Mouse (Mus musculus) embryonic facial prominence, embryonic 13.5 days (tissue): ENCODE data around the gene Gm21188. TPM values are rescaled to one million over a fixed set of nuclear protein-coding genes. Genes with fewer than 3 reads are reported as not detected.
A peak's percentile ranks its signal among the peaks of the same experiment; 100 is the strongest.
"Not testable (repeated sequence)": the region's sequence is repeated elsewhere in the genome, so short reads cannot be mapped to it uniquely, and the experiment has no call there.

ENCODE experiments used
- ATAC-seq: fragments of 200-750 bp; cut with Nextera tagmentation; 2 replicates; pipeline ENCODE4 v1.8.0; 2017; ENCODE audit warnings: low read depth; ENCODE audit not compliant: insufficient number of reproducible peaks, insufficient read depth, low FRiP score, low TSS enrichment
- H3K27ac ChIP-seq: fragments of 300-500 bp; sonication (generic); 2 replicates; pipeline ENCODE4 v1.5.1; 2015; ENCODE audit warnings: moderate library complexity, mild to moderate bottlenecking, inconsistent platforms
- H3K27me3 ChIP-seq: fragments of 300-500 bp; sonication (generic); 2 replicates; pipeline ENCODE4 v1.6.1; 2015; ENCODE audit warnings: mild to moderate bottlenecking, inconsistent platforms
- H3K36me3 ChIP-seq: fragments of 300-500 bp; sonication (generic); 2 replicates; pipeline ENCODE4 v1.6.1; 2015; ENCODE audit warnings: mild to moderate bottlenecking, inconsistent platforms
- H3K4me1 ChIP-seq: fragments of 300-500 bp; sonication (generic); 2 replicates; pipeline ENCODE4 v1.6.1; 2015; ENCODE audit warnings: inconsistent platforms
- H3K4me2 ChIP-seq: fragments of 300-500 bp; sonication (generic); 2 replicates; pipeline ENCODE4 v1.6.1; 2015; ENCODE audit warnings: moderate library complexity, mild to moderate bottlenecking, inconsistent platforms
- H3K4me3 ChIP-seq: fragments of 300-500 bp; sonication (generic); 2 replicates; pipeline ENCODE4 v1.5.1; 2015; ENCODE audit warnings: mild to moderate bottlenecking, inconsistent platforms
- H3K9ac ChIP-seq: fragments of 300-500 bp; sonication (generic); 2 replicates; pipeline ENCODE4 v1.6.1; 2015; ENCODE audit warnings: mild to moderate bottlenecking, inconsistent platforms
- H3K9me3 ChIP-seq: fragments of 300-500 bp; sonication (generic); 2 replicates; pipeline ENCODE4 v1.6.1; 2016; ENCODE audit warnings: inconsistent platforms
- WGBS: fragments of 180-500 bp; shearing (Covaris S2); methylation state at CpG from one replicate; pipeline ENCODE4 v1.1.7; 2015; ENCODE audit warnings: mixed read lengths; 5-methylcytosine and 5-hydroxymethylcytosine counted together
- polyA plus RNA-seq: library from polyadenylated mRNA; unstranded; fragments of >200 nt; fragmentation: Nextera tagmentation; extraction: Ambion mirVana; gene quantifications from 2 replicates; pipeline ENCODE4 v1.2.1, GENCODE M21; 2015

The Gm21188 gene
- polyA plus RNA-seq, result not detected in 2 replicates

- not testable (repeated sequence) for ATAC-seq, H3K27ac ChIP-seq, H3K9ac ChIP-seq, H3K4me2 ChIP-seq, H3K9me3 ChIP-seq, H3K4me1 ChIP-seq, H3K4me3 ChIP-seq, H3K27me3 ChIP-seq, H3K36me3 ChIP-seq
Measured at GRCm38 (mm10) chr13:120052085-120052484, at the start of gene Gm21188. Gm21188 (minus strand) TSS chr13:120052194.

DNA sequence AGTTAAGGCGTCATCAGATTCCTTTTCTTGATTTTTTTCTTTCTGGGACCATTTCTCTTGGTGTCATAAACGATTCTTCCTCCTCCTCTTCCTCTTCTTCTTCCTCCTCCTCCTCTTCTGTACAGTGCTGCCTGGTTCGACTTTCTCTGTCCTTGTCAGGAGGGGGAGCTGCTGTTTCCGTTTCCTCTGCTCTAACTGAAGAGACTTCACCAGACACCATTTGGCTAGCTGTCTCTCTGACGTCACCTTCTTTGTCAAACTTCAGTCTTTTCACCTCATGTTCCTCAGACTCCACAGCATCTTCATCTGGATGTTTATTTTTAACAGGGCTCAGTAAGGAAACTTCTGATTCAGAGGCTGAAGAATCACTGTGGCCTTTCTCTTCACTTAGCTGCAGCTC is 47.3 kb upstream of the Gm21188 start:
- H3K9me3 ChIP-seq, H3K36me3 ChIP-seq, H3K4me1 ChIP-seq, H3K9ac ChIP-seq, ATAC-seq, H3K4me3 ChIP-seq, H3K4me2 ChIP-seq, H3K27ac ChIP-seq: not testable (repeated sequence)
- no CpG with 5 or more reads among the region's 5 CpGs for whole genome bisulfite sequencing
- H3K27me3 ChIP-seq, result peaks cover 10% of the 10 kb centered on the region

- not testable (repeated sequence) for H3K4me3 ChIP-seq, H3K4me1 ChIP-seq, H3K9ac ChIP-seq, H3K9me3 ChIP-seq, H3K36me3 ChIP-seq, H3K4me2 ChIP-seq, H3K27ac ChIP-seq, ATAC-seq
- 0% methylated on average over 6 of the region's 13 CpGs for WGBS
- H3K27me3 ChIP-seq, result peaks cover 10% of the 10 kb centered on the region
Measured at GRCm38 (mm10) chr13:120096938-120097256, 44.9 kb upstream of the Gm21188 start.

GRCm38 (mm10) chr13:120096241-120096937 is 44.4 kb upstream of the Gm21188 start:
- Histone ChIP-seq H3K4me3 (peak overlapping the region; percentile 19), H3K4me2 (peak overlapping the region; percentile 39; the same call in 1 of the 2 replicates)
- H3K27me3 ChIP-seq, H3K36me3 ChIP-seq, H3K4me1 ChIP-seq, H3K9me3 ChIP-seq, H3K9ac ChIP-seq, H3K27ac ChIP-seq: not testable (repeated sequence)
- peak; percentile 64; the same call in 1 of the 2 replicates for ATAC-seq
- under 1% methylated on average over 26 of the region's 38 CpGs for WGBS

DNA sequence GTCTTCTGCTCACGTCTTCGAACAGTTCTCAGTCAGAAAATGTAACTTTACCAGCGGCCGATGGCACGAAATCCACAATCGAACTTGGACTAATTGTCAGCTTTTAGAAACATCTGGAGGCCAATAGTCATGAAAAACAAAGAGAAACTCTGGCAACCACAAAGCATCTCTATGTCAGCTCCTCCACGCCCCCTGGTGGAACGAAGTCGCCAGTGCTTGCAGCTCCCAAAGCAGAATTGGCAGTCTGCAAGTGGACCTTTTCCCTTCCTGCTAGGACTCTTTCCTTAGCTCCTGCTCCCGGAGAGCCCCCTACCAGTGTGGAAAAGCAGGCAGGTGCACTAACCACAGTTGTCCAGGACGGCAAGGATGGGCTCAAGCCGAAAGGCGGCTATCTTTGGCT is 41.0 kb upstream of the Gm21188 start:
- not testable (repeated sequence) for H3K4me2 ChIP-seq, H3K27ac ChIP-seq, H3K4me3 ChIP-seq, H3K4me1 ChIP-seq, H3K9ac ChIP-seq, H3K36me3 ChIP-seq, H3K27me3 ChIP-seq, H3K9me3 ChIP-seq, ATAC-seq
- WGBS, result no CpG with 5 or more reads among the region's 13 CpGs

GRCm38 (mm10) chr13:120079644-120080043 is 27.6 kb upstream of the Gm21188 start:
- ATAC-seq, H3K9ac ChIP-seq, H3K4me3 ChIP-seq, H3K36me3 ChIP-seq, H3K4me2 ChIP-seq, H3K4me1 ChIP-seq, H3K9me3 ChIP-seq, H3K27ac ChIP-seq, H3K27me3 ChIP-seq: not testable (repeated sequence)
- WGBS, result no CpG with 5 or more reads among the region's 1 CpGs

GRCm38 (mm10) chr13:120070878-120071277 is 18.9 kb upstream of the Gm21188 start:
- ATAC-seq, H3K4me3 ChIP-seq, H3K4me2 ChIP-seq, H3K27ac ChIP-seq, H3K9ac ChIP-seq, H3K36me3 ChIP-seq, H3K27me3 ChIP-seq, H3K4me1 ChIP-seq, H3K9me3 ChIP-seq: not testable (repeated sequence)
- WGBS, result no CpG with 5 or more reads among the region's 13 CpGs

- H3K27me3 ChIP-seq, H3K9ac ChIP-seq, H3K4me1 ChIP-seq, H3K4me3 ChIP-seq, H3K36me3 ChIP-seq, H3K9me3 ChIP-seq, ATAC-seq, H3K4me2 ChIP-seq, H3K27ac ChIP-seq: not testable (repeated sequence)
- WGBS, result no CpG with 5 or more reads among the region's 12 CpGs
Measured at GRCm38 (mm10) chr13:120070012-120070598, 18.1 kb upstream of the Gm21188 start.

DNA sequence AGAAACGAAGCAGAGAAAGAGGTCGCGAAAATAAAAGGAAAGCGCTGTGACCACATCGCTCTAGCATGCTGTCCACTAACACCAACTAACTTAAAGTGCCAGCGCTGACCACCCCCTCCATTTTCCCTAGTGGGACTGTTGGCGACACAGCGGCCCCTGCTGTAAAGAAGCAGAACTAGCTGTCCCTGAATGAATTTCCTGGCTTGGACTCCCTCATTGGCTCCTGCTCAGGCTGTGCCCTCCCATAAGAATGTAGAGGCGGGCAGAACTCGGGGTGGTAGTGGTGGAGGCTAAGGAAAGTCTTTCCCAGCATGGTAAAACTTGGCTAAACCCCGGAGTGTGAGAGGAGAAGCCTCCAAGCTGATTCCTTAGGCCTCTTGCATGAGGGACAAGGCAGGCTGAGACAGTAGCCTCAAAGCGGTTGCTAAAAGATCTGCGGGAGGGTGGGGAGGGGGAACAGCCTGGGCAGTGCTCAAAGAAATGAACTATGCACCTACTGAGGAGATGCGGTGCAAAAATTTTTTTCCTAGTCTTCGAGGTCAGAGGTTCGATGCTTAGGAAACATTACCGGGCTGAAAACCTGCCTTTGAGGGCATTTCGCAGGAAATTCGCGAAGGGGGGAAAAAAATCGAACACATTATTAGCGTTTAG is 11.6 kb upstream of the Gm21188 start:
- H3K36me3 ChIP-seq, H3K4me2 ChIP-seq, H3K4me1 ChIP-seq, H3K4me3 ChIP-seq, ATAC-seq, H3K27me3 ChIP-seq, H3K27ac ChIP-seq, H3K9me3 ChIP-seq, H3K9ac ChIP-seq: not testable (repeated sequence)
- no CpG with 5 or more reads among the region's 22 CpGs for WGBS

DNA sequence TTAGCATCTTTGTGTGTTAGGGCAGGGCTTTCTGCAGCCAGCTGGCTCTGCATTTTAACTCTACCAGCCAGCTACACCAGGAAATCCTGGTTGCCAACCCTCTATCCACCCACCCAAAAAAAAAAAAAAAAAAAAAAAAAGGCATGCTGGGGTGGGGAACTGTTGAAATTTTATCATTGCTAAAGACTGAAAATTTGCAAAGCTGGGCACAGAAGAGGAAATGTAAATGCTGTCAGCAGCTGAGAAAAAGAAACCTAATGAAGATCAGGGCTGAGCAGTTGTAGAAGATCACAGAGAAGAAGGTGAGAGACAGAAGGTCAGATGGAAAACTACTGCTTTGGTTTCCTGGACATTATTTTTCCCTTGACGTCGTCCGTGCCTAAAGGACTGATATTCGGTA is 10.9 kb upstream of the Gm21188 start:
- not testable (repeated sequence) for H3K27ac ChIP-seq, H3K36me3 ChIP-seq, H3K9me3 ChIP-seq, H3K9ac ChIP-seq, H3K4me2 ChIP-seq, H3K4me3 ChIP-seq, H3K27me3 ChIP-seq, H3K4me1 ChIP-seq, ATAC-seq
- WGBS, result no CpG with 5 or more reads among the region's 4 CpGs

- no CpG with 5 or more reads among the region's 5 CpGs for WGBS
- H3K9ac ChIP-seq, H3K4me1 ChIP-seq, H3K4me2 ChIP-seq, ATAC-seq, H3K4me3 ChIP-seq, H3K27ac ChIP-seq, H3K36me3 ChIP-seq, H3K9me3 ChIP-seq, H3K27me3 ChIP-seq: not testable (repeated sequence)
Measured at GRCm38 (mm10) chr13:120048608-120049007, 3.4 kb downstream of the Gm21188 start.

DNA sequence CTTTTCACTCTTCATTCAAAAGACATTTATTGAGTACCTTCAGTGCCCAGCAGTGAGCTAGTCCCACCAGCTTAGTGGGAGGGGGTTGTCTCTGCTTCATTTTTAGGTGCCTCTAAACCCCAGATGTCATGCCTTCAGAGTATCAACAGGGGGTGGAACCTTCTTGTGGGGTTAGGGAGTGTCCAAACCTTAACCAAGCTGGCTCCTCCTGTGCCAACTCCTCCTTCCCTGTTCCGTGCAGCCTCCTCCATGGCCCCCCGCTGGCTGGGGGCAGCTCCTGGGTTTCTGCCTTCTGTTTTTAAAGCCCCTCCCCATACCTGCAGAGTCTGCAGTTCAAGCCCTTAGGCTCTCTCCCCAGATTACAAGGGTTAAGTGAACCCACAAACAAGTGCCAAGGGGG is 3.8 kb downstream of the Gm21188 start:
- H3K4me2 ChIP-seq, H3K9ac ChIP-seq, H3K9me3 ChIP-seq, H3K27me3 ChIP-seq, H3K36me3 ChIP-seq, H3K27ac ChIP-seq, ATAC-seq, H3K4me3 ChIP-seq, H3K4me1 ChIP-seq: not testable (repeated sequence)
- no CpG with 5 or more reads among the region's 2 CpGs for WGBS
